Mouse (Mus musculus): ENCODE measurements around the gene Slc25a27. TPM values are rescaled to one million over a fixed set of nuclear protein-coding genes. Genes with fewer than 3 reads are reported as not detected.

The Slc25a27 gene
- total RNA-seq (2017), result 11.0 and 13.3 TPM in 2 replicates

GRCm38 (mm10) chr17:43666576-43667289 lies at the start of gene Slc25a27:
TSS of gene Slc25a27 (minus strand) at chr17:43667214.
- ATAC-seq (replicated peaks in 1 of 2; ENCODE audit: insufficient read depth in 1 of 2, low FRiP score in 2 of 2, low TSS enrichment in 1 of 2, low read depth in 1 of 2, poor library complexity in 2 of 2, severe bottlenecking in 2 of 2), result peak; percentile 98 to 99

GRCm38 (mm10) chr17:43716601-43717000 lies 49.6 kb upstream of the Slc25a27 start:
- no peak for ATAC-seq (replicated peaks in 1 of 2; ENCODE audit: insufficient read depth in 1 of 2, low FRiP score in 2 of 2, low TSS enrichment in 1 of 2, low read depth in 1 of 2, poor library complexity in 2 of 2, severe bottlenecking in 2 of 2)

- ATAC-seq (replicated peaks in 1 of 2; ENCODE audit: insufficient read depth in 1 of 2, low FRiP score in 2 of 2, low TSS enrichment in 1 of 2, low read depth in 1 of 2, poor library complexity in 2 of 2, severe bottlenecking in 2 of 2), result no peak
These were observed 47.2 kb upstream of the Slc25a27 start for GRCm38 (mm10) chr17:43714191-43714590.

- no peak for ATAC-seq (replicated peaks in 1 of 2; ENCODE audit: insufficient read depth in 1 of 2, low FRiP score in 2 of 2, low TSS enrichment in 1 of 2, low read depth in 1 of 2, poor library complexity in 2 of 2, severe bottlenecking in 2 of 2)
These were observed 44.7 kb upstream of the Slc25a27 start for GRCm38 (mm10) chr17:43711557-43712352.

- no peak for ATAC-seq (replicated peaks in 1 of 2; ENCODE audit: insufficient read depth in 1 of 2, low FRiP score in 2 of 2, low TSS enrichment in 1 of 2, low read depth in 1 of 2, poor library complexity in 2 of 2, severe bottlenecking in 2 of 2)
These were observed 40.2 kb upstream of the Slc25a27 start for GRCm38 (mm10) chr17:43707254-43707653.

GRCm38 (mm10) chr17:43706749-43707148 lies 39.7 kb upstream of the Slc25a27 start:
- no peak for ATAC-seq (replicated peaks in 1 of 2; ENCODE audit: insufficient read depth in 1 of 2, low FRiP score in 2 of 2, low TSS enrichment in 1 of 2, low read depth in 1 of 2, poor library complexity in 2 of 2, severe bottlenecking in 2 of 2)

GRCm38 (mm10) chr17:43704216-43704930 lies 37.4 kb upstream of the Slc25a27 start:
- ATAC-seq (replicated peaks in 1 of 2; ENCODE audit: insufficient read depth in 1 of 2, low FRiP score in 2 of 2, low TSS enrichment in 1 of 2, low read depth in 1 of 2, poor library complexity in 2 of 2, severe bottlenecking in 2 of 2), result no peak

- ATAC-seq (replicated peaks in 1 of 2; ENCODE audit: insufficient read depth in 1 of 2, low FRiP score in 2 of 2, low TSS enrichment in 1 of 2, low read depth in 1 of 2, poor library complexity in 2 of 2, severe bottlenecking in 2 of 2), result no peak
These were observed 34.0 kb upstream of the Slc25a27 start for GRCm38 (mm10) chr17:43701060-43701459.

- ATAC-seq (replicated peaks in 1 of 2; ENCODE audit: insufficient read depth in 1 of 2, low FRiP score in 2 of 2, low TSS enrichment in 1 of 2, low read depth in 1 of 2, poor library complexity in 2 of 2, severe bottlenecking in 2 of 2), result peak; percentile 56 to 83; a peak in 2 of 4 replicates
These were observed 32.1 kb upstream of the Slc25a27 start for GRCm38 (mm10) chr17:43698997-43699649.

GRCm38 (mm10) chr17:43689591-43689990 lies 22.6 kb upstream of the Slc25a27 start:
- ATAC-seq (replicated peaks in 1 of 2; ENCODE audit: insufficient read depth in 1 of 2, low FRiP score in 2 of 2, low TSS enrichment in 1 of 2, low read depth in 1 of 2, poor library complexity in 2 of 2, severe bottlenecking in 2 of 2), result no peak

- ATAC-seq (replicated peaks in 1 of 2; ENCODE audit: insufficient read depth in 1 of 2, low FRiP score in 2 of 2, low TSS enrichment in 1 of 2, low read depth in 1 of 2, poor library complexity in 2 of 2, severe bottlenecking in 2 of 2), result no peak
These were observed 17.6 kb upstream of the Slc25a27 start for GRCm38 (mm10) chr17:43684638-43685037.

GRCm38 (mm10) chr17:43684086-43684485 lies 17.1 kb upstream of the Slc25a27 start:
- no peak for ATAC-seq (replicated peaks in 1 of 2; ENCODE audit: insufficient read depth in 1 of 2, low FRiP score in 2 of 2, low TSS enrichment in 1 of 2, low read depth in 1 of 2, poor library complexity in 2 of 2, severe bottlenecking in 2 of 2)

- no peak for ATAC-seq (replicated peaks in 1 of 2; ENCODE audit: insufficient read depth in 1 of 2, low FRiP score in 2 of 2, low TSS enrichment in 1 of 2, low read depth in 1 of 2, poor library complexity in 2 of 2, severe bottlenecking in 2 of 2)
These were observed 10.3 kb upstream of the Slc25a27 start for GRCm38 (mm10) chr17:43677317-43677716.

GRCm38 (mm10) chr17:43676241-43676640 lies 9.2 kb upstream of the Slc25a27 start:
- ATAC-seq (replicated peaks in 1 of 2; ENCODE audit: insufficient read depth in 1 of 2, low FRiP score in 2 of 2, low TSS enrichment in 1 of 2, low read depth in 1 of 2, poor library complexity in 2 of 2, severe bottlenecking in 2 of 2), result no peak

- peak; percentile 27 to 29; a peak in 2 of 4 replicates for ATAC-seq (replicated peaks in 1 of 2; ENCODE audit: insufficient read depth in 1 of 2, low FRiP score in 2 of 2, low TSS enrichment in 1 of 2, low read depth in 1 of 2, poor library complexity in 2 of 2, severe bottlenecking in 2 of 2)
These were observed 8.2 kb upstream of the Slc25a27 start for GRCm38 (mm10) chr17:43675228-43675627.

GRCm38 (mm10) chr17:43671907-43672306 lies 4.9 kb upstream of the Slc25a27 start:
- ATAC-seq (replicated peaks in 1 of 2; ENCODE audit: insufficient read depth in 1 of 2, low FRiP score in 2 of 2, low TSS enrichment in 1 of 2, low read depth in 1 of 2, poor library complexity in 2 of 2, severe bottlenecking in 2 of 2), result no peak

- ATAC-seq (replicated peaks in 1 of 2; ENCODE audit: insufficient read depth in 1 of 2, low FRiP score in 2 of 2, low TSS enrichment in 1 of 2, low read depth in 1 of 2, poor library complexity in 2 of 2, severe bottlenecking in 2 of 2), result no peak
These were observed 2.2 kb upstream of the Slc25a27 start for GRCm38 (mm10) chr17:43669145-43669695.

All from hematopoietic stem cell, adult 5-6 weeks (primary cell).